Mouse (Mus musculus): Measurements from ENCODE around the gene Atl2. TPM values are rescaled to one million over a fixed set of nuclear protein-coding genes. Genes with fewer than 3 reads are reported as not detected.
A peak's percentile ranks its signal among the peaks of the same experiment; 100 is the strongest.

Gene Atl2
- polyA plus RNA-seq, 1 experiment: 61.0 TPM

- no peak for DNase-seq
- H3K27me3 ChIP-seq (ENCODE audit: control insufficient read depth, insufficient read depth, low read length): no peaks in the 10 kb centered on the region
- no peak for TF ChIP-seq POLR2A (IDR thresholded peaks at IDR 0.05; ENCODE audit: control insufficient read depth, extremely low read depth, insufficient read depth, low read length, poor library complexity)
- no peak for TF ChIP-seq CTCF (IDR thresholded peaks at IDR 0.05; ENCODE audit: borderline replicate concordance, control insufficient read depth, extremely low read depth, insufficient read depth, low read length, poor library complexity)
- peaks cover 32% of the 10 kb centered on the region for H3K4me1 ChIP-seq (replicated peaks; ENCODE audit: control insufficient read depth, insufficient read depth, low read length)
- peak overlapping the region; percentile 38 for H3K4me3 ChIP-seq (ENCODE audit: control insufficient read depth, insufficient read depth, low read length)
- WGBS: 48% methylated on average over 4 of the region's 4 CpGs
- H3K36me3 ChIP-seq (ENCODE audit: control insufficient read depth, insufficient read depth, low read length): no peaks in the 10 kb centered on the region
- peak overlapping the region; percentile 18; the same call in 1 of the 2 replicates for H3K27ac ChIP-seq (ENCODE audit: control insufficient read depth, insufficient read depth, low read length)
Observed at GRCm38 (mm10) chr17:79894054-79894453, 1.9 kb downstream of the Atl2 start.

DNA sequence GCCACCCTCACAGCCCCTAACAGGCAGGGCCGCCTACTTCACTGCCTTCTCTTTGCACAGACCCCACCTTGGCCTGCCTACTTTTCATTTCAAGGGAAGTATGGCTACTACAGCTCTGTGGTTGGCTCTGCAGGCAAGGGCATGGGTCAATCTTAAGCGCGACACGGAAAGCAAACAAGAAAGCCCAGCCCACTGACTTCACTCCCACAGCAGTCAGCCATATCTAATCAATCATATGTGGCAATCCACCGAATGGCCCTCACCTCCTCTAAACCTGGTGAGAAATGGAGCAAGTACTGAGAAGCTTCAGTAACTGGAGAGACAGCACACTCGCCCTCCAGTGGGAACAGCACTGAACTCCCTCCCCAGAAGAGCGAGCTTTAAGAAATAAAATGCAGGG lies 4.0 kb downstream of the Atl2 start:
- Histone ChIP-seq H3K4me1 (replicated peaks; ENCODE audit: control insufficient read depth, insufficient read depth, low read length) (peaks cover 30% of the 10 kb centered on the region), H3K36me3 (ENCODE audit: control insufficient read depth, insufficient read depth, low read length) (no peaks in the 10 kb centered on the region), H3K27ac (ENCODE audit: control insufficient read depth, insufficient read depth, low read length) (peak overlapping the region; percentile 32; the same call in 1 of the 2 replicates), H3K27me3 (ENCODE audit: control insufficient read depth, insufficient read depth, low read length) (no peaks in the 10 kb centered on the region), H3K4me3 (ENCODE audit: control insufficient read depth, insufficient read depth, low read length) (peak overlapping the region; percentile 9; the same call in 1 of the 2 replicates)
- TF ChIP-seq POLR2A (IDR thresholded peaks at IDR 0.05; ENCODE audit: control insufficient read depth, extremely low read depth, insufficient read depth, low read length, poor library complexity) (no peak), CTCF (IDR thresholded peaks at IDR 0.05; ENCODE audit: borderline replicate concordance, control insufficient read depth, extremely low read depth, insufficient read depth, low read length, poor library complexity) (no peak)
- 93% methylated on average over 7 of the region's 7 CpGs for whole genome bisulfite sequencing
- no peak for DNase-seq

GRCm38 (mm10) chr17:79887926-79888325 lies 8.0 kb downstream of the Atl2 start:
- 96% methylated on average over 1 of the region's 1 CpGs for WGBS
- Histone ChIP-seq H3K36me3 (ENCODE audit: control insufficient read depth, insufficient read depth, low read length) (no peaks in the 10 kb centered on the region), H3K27ac (ENCODE audit: control insufficient read depth, insufficient read depth, low read length) (no peak overlapping the region), H3K4me3 (ENCODE audit: control insufficient read depth, insufficient read depth, low read length) (no peak overlapping the region), H3K4me1 (replicated peaks; ENCODE audit: control insufficient read depth, insufficient read depth, low read length) (peaks cover 22% of the 10 kb centered on the region), H3K27me3 (ENCODE audit: control insufficient read depth, insufficient read depth, low read length) (no peaks in the 10 kb centered on the region)
- no peak for DNase-seq
- TF ChIP-seq POLR2A (IDR thresholded peaks at IDR 0.05; ENCODE audit: control insufficient read depth, extremely low read depth, insufficient read depth, low read length, poor library complexity): no peak
- TF ChIP-seq CTCF (IDR thresholded peaks at IDR 0.05; ENCODE audit: borderline replicate concordance, control insufficient read depth, extremely low read depth, insufficient read depth, low read length, poor library complexity): no peak

GRCm38 (mm10) chr17:79883198-79883597 lies 12.7 kb downstream of the Atl2 start:
- TF ChIP-seq POLR2A (IDR thresholded peaks at IDR 0.05; ENCODE audit: control insufficient read depth, extremely low read depth, insufficient read depth, low read length, poor library complexity) (no peak), CTCF (IDR thresholded peaks at IDR 0.05; ENCODE audit: borderline replicate concordance, control insufficient read depth, extremely low read depth, insufficient read depth, low read length, poor library complexity) (no peak)
- H3K36me3 ChIP-seq (ENCODE audit: control insufficient read depth, insufficient read depth, low read length): no peaks in the 10 kb centered on the region
- 91% methylated on average over 4 of the region's 4 CpGs for WGBS
- H3K4me1 ChIP-seq (replicated peaks; ENCODE audit: control insufficient read depth, insufficient read depth, low read length): peaks cover 11% of the 10 kb centered on the region
- no peaks in the 10 kb centered on the region for H3K27me3 ChIP-seq (ENCODE audit: control insufficient read depth, insufficient read depth, low read length)
- no peak for DNase-seq
- H3K27ac ChIP-seq (ENCODE audit: control insufficient read depth, insufficient read depth, low read length): no peak overlapping the region
- H3K4me3 ChIP-seq (ENCODE audit: control insufficient read depth, insufficient read depth, low read length): no peak overlapping the region

DNA sequence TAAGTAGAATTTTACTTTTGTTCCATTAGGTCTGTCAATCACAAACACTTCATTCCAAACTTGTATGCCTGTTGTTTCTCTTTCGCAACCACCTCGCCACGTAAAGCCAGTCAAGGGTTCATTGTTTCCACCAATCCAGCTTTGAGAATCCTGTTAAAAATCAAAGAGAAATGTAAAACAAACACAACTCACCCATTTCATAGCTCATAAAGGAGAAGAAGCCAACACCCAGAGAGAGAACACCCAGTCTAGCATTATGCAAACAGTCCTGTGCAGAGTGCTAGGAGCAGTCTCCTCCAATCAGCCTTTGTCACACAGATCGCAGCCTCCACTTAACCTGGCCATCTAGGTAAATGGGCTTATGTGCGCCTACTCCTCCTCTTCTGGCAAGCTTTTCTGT lies 30.9 kb downstream of the Atl2 start:
- 95% methylated on average over 5 of the region's 5 CpGs for WGBS
- no peak overlapping the region for H3K27ac ChIP-seq (ENCODE audit: control insufficient read depth, insufficient read depth, low read length)
- DNase-seq: no peak

DNA sequence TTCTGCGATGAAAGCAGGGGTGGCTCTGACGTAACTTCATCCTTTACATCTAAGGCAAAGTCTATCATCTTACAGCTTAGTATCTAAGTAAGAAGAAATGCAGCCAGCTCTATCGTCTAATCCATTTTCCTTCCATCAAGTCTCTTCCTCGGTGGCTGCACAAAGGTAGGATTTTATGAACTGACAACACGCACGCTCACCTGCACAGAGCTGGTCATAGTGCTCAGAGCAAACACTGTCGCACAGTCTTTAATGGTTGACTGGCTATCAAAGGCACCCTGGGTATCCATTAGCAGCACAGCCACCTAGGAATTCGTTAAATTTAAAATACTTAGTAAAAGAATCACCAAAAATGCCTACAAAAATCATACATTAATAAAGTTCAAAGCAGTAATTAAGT lies 31.4 kb downstream of the Atl2 start:
- no peak overlapping the region for H3K4me3 ChIP-seq (ENCODE audit: control insufficient read depth, insufficient read depth, low read length)
- DNase-seq: no peak
- H3K27ac ChIP-seq (ENCODE audit: control insufficient read depth, insufficient read depth, low read length): no peak overlapping the region
- TF ChIP-seq CTCF (IDR thresholded peaks at IDR 0.05; ENCODE audit: borderline replicate concordance, control insufficient read depth, extremely low read depth, insufficient read depth, low read length, poor library complexity) (no peak), POLR2A (IDR thresholded peaks at IDR 0.05; ENCODE audit: control insufficient read depth, extremely low read depth, insufficient read depth, low read length, poor library complexity) (no peak)
- peaks cover 85% of the 10 kb centered on the region for H3K36me3 ChIP-seq (ENCODE audit: control insufficient read depth, insufficient read depth, low read length)
- WGBS: 98% methylated on average over 8 of the region's 8 CpGs
- no peaks in the 10 kb centered on the region for H3K27me3 ChIP-seq (ENCODE audit: control insufficient read depth, insufficient read depth, low read length)
- no peaks in the 10 kb centered on the region for H3K4me1 ChIP-seq (replicated peaks; ENCODE audit: control insufficient read depth, insufficient read depth, low read length)

More for the DNA sequence above, 30.9 kb downstream of the Atl2 start:
- no peaks in the 10 kb centered on the region for H3K4me1 ChIP-seq (replicated peaks; ENCODE audit: control insufficient read depth, insufficient read depth, low read length)
- H3K4me3 ChIP-seq (ENCODE audit: control insufficient read depth, insufficient read depth, low read length): no peak overlapping the region
- H3K27me3 ChIP-seq (ENCODE audit: control insufficient read depth, insufficient read depth, low read length): no peaks in the 10 kb centered on the region
- peaks cover 85% of the 10 kb centered on the region for H3K36me3 ChIP-seq (ENCODE audit: control insufficient read depth, insufficient read depth, low read length)
- no peak for TF ChIP-seq POLR2A (IDR thresholded peaks at IDR 0.05; ENCODE audit: control insufficient read depth, extremely low read depth, insufficient read depth, low read length, poor library complexity)
- TF ChIP-seq CTCF (IDR thresholded peaks at IDR 0.05; ENCODE audit: borderline replicate concordance, control insufficient read depth, extremely low read depth, insufficient read depth, low read length, poor library complexity): no peak

DNA sequence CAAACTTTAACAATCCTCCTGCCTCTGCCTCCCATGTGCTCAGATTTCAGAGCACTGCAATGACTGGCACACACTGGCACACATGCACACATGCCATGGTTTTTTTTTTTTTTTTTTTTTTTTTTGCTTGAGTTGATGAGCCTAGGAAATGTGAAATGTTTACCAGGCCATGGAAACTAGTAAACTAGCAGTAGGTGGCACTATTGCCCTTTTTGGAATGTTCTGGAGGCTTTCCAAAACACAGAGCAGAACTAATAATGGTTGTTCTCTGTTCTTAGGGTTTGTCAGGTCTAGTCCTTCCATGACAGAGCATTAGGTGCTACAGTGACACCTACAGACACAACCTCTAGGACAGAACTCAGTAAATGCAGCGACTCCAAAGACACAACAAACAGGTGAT lies 33.9 kb downstream of the Atl2 start:
- peak; percentile 35 for DNase-seq
- 98% methylated on average over 1 of the region's 1 CpGs for WGBS
- H3K36me3 ChIP-seq (ENCODE audit: control insufficient read depth, insufficient read depth, low read length): peaks cover 91% of the 10 kb centered on the region

More for the DNA sequence above, 33.9 kb downstream of the Atl2 start:
- Histone ChIP-seq H3K4me3 (ENCODE audit: control insufficient read depth, insufficient read depth, low read length) (no peak overlapping the region), H3K27ac (ENCODE audit: control insufficient read depth, insufficient read depth, low read length) (no peak overlapping the region), H3K27me3 (ENCODE audit: control insufficient read depth, insufficient read depth, low read length) (no peaks in the 10 kb centered on the region; the same call in 1 of the 2 replicates), H3K4me1 (replicated peaks; ENCODE audit: control insufficient read depth, insufficient read depth, low read length) (no peaks in the 10 kb centered on the region)
- TF ChIP-seq CTCF (IDR thresholded peaks at IDR 0.05; ENCODE audit: borderline replicate concordance, control insufficient read depth, extremely low read depth, insufficient read depth, low read length, poor library complexity) (no peak), POLR2A (IDR thresholded peaks at IDR 0.05; ENCODE audit: control insufficient read depth, extremely low read depth, insufficient read depth, low read length, poor library complexity) (no peak)
